Mouse (Mus musculus): ENCODE results near the gene Prkce. TPM values are rescaled to one million over a fixed set of nuclear protein-coding genes. Genes with fewer than 3 reads are reported as not detected.

Gene Prkce
- polyA plus RNA-seq, 1 experiment: 21.8 TPM

- DNase-seq (ENCODE audit: low read depth): peak; percentile 97
These were observed 16.7 kb upstream of the Prkce start for GRCm38 (mm10) chr17:86150867-86151348.

GRCm38 (mm10) chr17:86156999-86157398 lies 10.6 kb upstream of the Prkce start:
- TF ChIP-seq POLR2A (IDR thresholded peaks at IDR 0.05; ENCODE audit: borderline replicate concordance, extremely low read depth, insufficient read depth, insufficient read length, poor library complexity, severe bottlenecking): no peak
- TF ChIP-seq CTCF (IDR thresholded peaks at IDR 0.05; ENCODE audit: borderline replicate concordance, extremely low read depth, insufficient read depth, insufficient read length): no peak
- DNase-seq (ENCODE audit: low read depth): no peak

More at GRCm38 (mm10) chr17:86150867-86151348, 16.7 kb upstream of the Prkce start:
- TF ChIP-seq POLR2A (IDR thresholded peaks at IDR 0.05; ENCODE audit: borderline replicate concordance, extremely low read depth, insufficient read depth, insufficient read length, poor library complexity, severe bottlenecking) (no peak), CTCF (IDR thresholded peaks at IDR 0.05; ENCODE audit: borderline replicate concordance, extremely low read depth, insufficient read depth, insufficient read length) (no peak)

- TF ChIP-seq POLR2A (IDR thresholded peaks at IDR 0.05; ENCODE audit: borderline replicate concordance, extremely low read depth, insufficient read depth, insufficient read length, poor library complexity, severe bottlenecking) (no peak), CTCF (IDR thresholded peaks at IDR 0.05; ENCODE audit: borderline replicate concordance, extremely low read depth, insufficient read depth, insufficient read length) (no peak)
- DNase-seq (ENCODE audit: low read depth): no peak
These were observed 4.9 kb upstream of the Prkce start for GRCm38 (mm10) chr17:86162672-86163071.

- no peak for DNase-seq (ENCODE audit: low read depth)
- TF ChIP-seq POLR2A (IDR thresholded peaks at IDR 0.05; ENCODE audit: borderline replicate concordance, extremely low read depth, insufficient read depth, insufficient read length, poor library complexity, severe bottlenecking): no peak
- no peak for TF ChIP-seq CTCF (IDR thresholded peaks at IDR 0.05; ENCODE audit: borderline replicate concordance, extremely low read depth, insufficient read depth, insufficient read length)
These were observed 3.2 kb upstream of the Prkce start for GRCm38 (mm10) chr17:86164416-86164815.

GRCm38 (mm10) chr17:86166051-86166566 lies 1.5 kb upstream of the Prkce start:
- no peak for TF ChIP-seq CTCF (IDR thresholded peaks at IDR 0.05; ENCODE audit: borderline replicate concordance, extremely low read depth, insufficient read depth, insufficient read length)
- TF ChIP-seq POLR2A (IDR thresholded peaks at IDR 0.05; ENCODE audit: borderline replicate concordance, extremely low read depth, insufficient read depth, insufficient read length, poor library complexity, severe bottlenecking): no peak
- no peak for DNase-seq (ENCODE audit: low read depth)

- DNase-seq (ENCODE audit: low read depth): peak; percentile 82
- TF ChIP-seq CTCF (IDR thresholded peaks at IDR 0.05; ENCODE audit: borderline replicate concordance, extremely low read depth, insufficient read depth, insufficient read length) (no peak), POLR2A (IDR thresholded peaks at IDR 0.05; ENCODE audit: borderline replicate concordance, extremely low read depth, insufficient read depth, insufficient read length, poor library complexity, severe bottlenecking) (no peak)
These were observed 842 bp upstream of the Prkce start for GRCm38 (mm10) chr17:86166567-86167319.

GRCm38 (mm10) chr17:86168231-86168981 lies 821 bp downstream of the Prkce start:
- TF ChIP-seq CTCF (IDR thresholded peaks at IDR 0.05; ENCODE audit: borderline replicate concordance, extremely low read depth, insufficient read depth, insufficient read length) (no peak), POLR2A (IDR thresholded peaks at IDR 0.05; ENCODE audit: borderline replicate concordance, extremely low read depth, insufficient read depth, insufficient read length, poor library complexity, severe bottlenecking) (no peak)
- DNase-seq (ENCODE audit: low read depth): peak; percentile 56

- TF ChIP-seq CTCF (IDR thresholded peaks at IDR 0.05; ENCODE audit: borderline replicate concordance, extremely low read depth, insufficient read depth, insufficient read length) (no peak), POLR2A (IDR thresholded peaks at IDR 0.05; ENCODE audit: borderline replicate concordance, extremely low read depth, insufficient read depth, insufficient read length, poor library complexity, severe bottlenecking) (no peak)
- no peak for DNase-seq (ENCODE audit: low read depth)
These were observed 1.5 kb downstream of the Prkce start for GRCm38 (mm10) chr17:86169092-86169491.

- DNase-seq (ENCODE audit: low read depth): no peak
- no peak for TF ChIP-seq POLR2A (IDR thresholded peaks at IDR 0.05; ENCODE audit: borderline replicate concordance, extremely low read depth, insufficient read depth, insufficient read length, poor library complexity, severe bottlenecking)
These were observed 2.8 kb downstream of the Prkce start for GRCm38 (mm10) chr17:86170164-86170958.

- DNase-seq (ENCODE audit: low read depth): no peak
- TF ChIP-seq CTCF (IDR thresholded peaks at IDR 0.05; ENCODE audit: borderline replicate concordance, extremely low read depth, insufficient read depth, insufficient read length) (no peak), POLR2A (IDR thresholded peaks at IDR 0.05; ENCODE audit: borderline replicate concordance, extremely low read depth, insufficient read depth, insufficient read length, poor library complexity, severe bottlenecking) (no peak)
These were observed 7.9 kb downstream of the Prkce start for GRCm38 (mm10) chr17:86175516-86175915.

GRCm38 (mm10) chr17:86176722-86177121 lies 9.1 kb downstream of the Prkce start:
- no peak for TF ChIP-seq POLR2A (IDR thresholded peaks at IDR 0.05; ENCODE audit: borderline replicate concordance, extremely low read depth, insufficient read depth, insufficient read length, poor library complexity, severe bottlenecking)
- no peak for TF ChIP-seq CTCF (IDR thresholded peaks at IDR 0.05; ENCODE audit: borderline replicate concordance, extremely low read depth, insufficient read depth, insufficient read length)
- no peak for DNase-seq (ENCODE audit: low read depth)

Data from brain, embryonic 14.5 days (tissue).